Mouse (Mus musculus) naive thymus-derived CD4-positive, alpha-beta T cell, adult 2 months (primary cell): ENCODE measurements around the gene Aass.

Source experiments
- DNase-seq: peaks from one replicate; pipeline ENCODE4 v3.0.0-alpha.2; 2011; ENCODE audit warnings: low read depth

Aass gene

GRCm38 (mm10) chr6:23048836-23049235, 84.0 kb downstream of the Aass start:
- no peak for DNase-seq

- DNase-seq = no peak
Observed at GRCm38 (mm10) chr6:23028251-23028650, 104.5 kb downstream of the Aass start.
